In the genomic region with DNA sequence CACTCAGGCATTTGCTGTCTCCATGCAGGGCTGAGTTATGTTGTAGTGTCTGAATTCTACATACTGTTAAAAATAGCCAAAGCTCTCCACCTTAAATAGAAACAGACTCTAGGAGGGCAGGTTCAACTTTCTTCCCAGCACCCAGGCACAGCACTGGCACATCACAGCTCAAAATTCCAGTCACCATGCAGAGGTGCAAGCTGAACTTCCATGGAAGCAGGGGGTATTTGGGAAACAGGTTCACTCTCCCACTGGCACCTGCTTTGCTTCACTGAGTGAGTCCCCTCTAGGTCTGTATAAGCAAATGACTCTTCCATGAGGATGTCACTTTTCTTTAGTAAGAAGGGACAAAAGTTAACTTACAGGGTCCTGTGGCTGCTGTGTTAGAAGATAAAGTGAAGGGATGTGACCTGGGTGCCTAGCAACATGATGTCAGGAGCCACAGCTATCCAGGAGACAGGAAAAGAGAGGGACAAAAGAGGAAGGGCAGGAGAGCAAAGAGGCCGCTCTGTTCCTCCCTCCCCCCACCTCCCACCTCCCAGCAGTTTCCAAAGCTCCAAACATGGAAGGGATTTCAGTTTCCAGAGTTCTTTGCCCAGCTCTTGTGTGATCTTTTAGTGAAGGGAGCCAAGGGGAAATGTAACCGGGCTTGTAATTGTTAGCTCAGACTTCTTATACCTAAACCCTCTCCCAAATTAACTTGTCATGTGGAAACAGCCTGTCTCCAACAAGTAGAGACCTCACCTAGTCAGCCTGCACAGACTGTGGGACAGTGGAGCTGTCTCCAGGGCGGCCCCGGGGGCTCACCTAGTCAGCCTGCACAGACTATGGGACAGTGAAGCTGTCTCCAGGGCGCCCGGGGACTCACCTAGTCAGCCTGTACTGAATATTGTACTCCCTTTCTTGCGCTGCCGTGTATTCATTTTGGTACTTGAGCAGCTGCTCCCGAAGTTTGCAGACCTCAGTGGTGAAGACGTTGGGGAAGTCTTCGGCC, we compare ENCODE assay signal across 15 mouse cellular contexts. TPM values are rescaled to one million over a fixed set of nuclear protein-coding genes. Genes with fewer than 3 reads are reported as not detected.
DNase-seq lines count a peak whose midpoint lies in the region; ATAC-seq and TF ChIP-seq lines count a peak whose summit lies in the region.
"Had no signal": no experiment of that assay in that cellular context is flagged by ENCODE, and none has a peak within 500 bp of the region (broad histone marks: within the 10 kb centered on the region; RNA-seq: fewer than 3 reads in every experiment).

No protein-coding gene starts in this region.

- no peak overlapping the region for H3K4me3 ChIP-seq in forebrain, embryonic 10.5 days
- no peak overlapping the region for H3K4me3 ChIP-seq in forebrain, embryonic 16.5 days (replicated peaks; ENCODE audit: low read length)
- H3K4me3 ChIP-seq in stomach, postnatal 0 days (ENCODE audit: low read depth, low read length), result no peak overlapping the region
- H3K4me3 ChIP-seq: forebrain, embryonic 12.5 days; hindbrain, embryonic 15.5 days; limb, embryonic 10.5 days; lung, embryonic 15.5 days had no signal

- H3K9me3 ChIP-seq in forebrain, embryonic 10.5 days, result peaks cover 3% of the 10 kb centered on the region; the same call in 1 of the 2 replicates
- H3K9me3 ChIP-seq in forebrain, embryonic 16.5 days (ENCODE audit: control insufficient read depth, low read length), result no peaks in the 10 kb centered on the region
- H3K9me3 ChIP-seq in stomach, postnatal 0 days (ENCODE audit: control insufficient read depth, low read length), result no peaks in the 10 kb centered on the region
- H3K9me3 ChIP-seq: forebrain, embryonic 12.5 days; hindbrain, embryonic 15.5 days; limb, embryonic 10.5 days; lung, embryonic 15.5 days had no signal

- no peak overlapping the region for H3K9ac ChIP-seq in forebrain, embryonic 16.5 days (replicated peaks; ENCODE audit: low read depth, low read length)
- H3K9ac ChIP-seq in stomach, postnatal 0 days (ENCODE audit: low read length), result no peak overlapping the region
- H3K9ac ChIP-seq: forebrain, embryonic 12.5 days; hindbrain, embryonic 15.5 days; lung, embryonic 15.5 days had no signal

- no peak for TF ChIP-seq EP300 in stomach, postnatal 0 days (optimal IDR thresholded peaks at IDR 0.05)

- H3K27me3 ChIP-seq in forebrain, embryonic 10.5 days (ENCODE audit: poor library complexity, severe bottlenecking), result no peaks in the 10 kb centered on the region
- no peaks in the 10 kb centered on the region for H3K27me3 ChIP-seq in forebrain, embryonic 16.5 days (replicated peaks; ENCODE audit: control insufficient read depth, insufficient read depth, low read length)
- H3K27me3 ChIP-seq in stomach, postnatal 0 days (ENCODE audit: control insufficient read depth, insufficient read depth, low read length), result no peaks in the 10 kb centered on the region
- H3K27me3 ChIP-seq: forebrain, embryonic 12.5 days; hindbrain, embryonic 15.5 days; lung, embryonic 15.5 days had no signal

- DNase-seq in forebrain, embryonic 10.5 days (ENCODE audit: extremely low spot score, low spot score), result no peak
- DNase-seq in retina, postnatal 1 day, result peak; percentile 6
- no peak for DNase-seq in retina, embryonic 14.5 days (ENCODE audit: low spot score)
- peak; percentile 49 for DNase-seq in heart, postnatal 4 days
- DNase-seq in stomach, postnatal 0 days (ENCODE audit: low spot score), result no peak
- no peak for DNase-seq in cerebellum, postnatal 4 days (ENCODE audit: low spot score in 2 of 2)
- no peak for DNase-seq in spleen, postnatal 10 days (ENCODE audit: low spot score in 2 of 2)
- DNase-seq: adrenal gland, postnatal 14 days; cerebellum, adult 9-10 months had no signal

- 44% methylated on average over 11 of the region's 11 CpGs for WGBS in forebrain, embryonic 10.5 days
- 41% methylated on average over 11 of the region's 11 CpGs for WGBS in forebrain, embryonic 16.5 days
- 45% methylated on average over 11 of the region's 11 CpGs for WGBS in stomach, postnatal 0 days

- H3K4me2 ChIP-seq in forebrain, embryonic 16.5 days (ENCODE audit: low read length), result no peak overlapping the region
- H3K4me2 ChIP-seq in stomach, postnatal 0 days (replicated peaks; ENCODE audit: low read depth), result 0 out of 2 replicates have a peak overlapping the region, but pooled peaks have one; percentile 1
- H3K4me2 ChIP-seq: forebrain, embryonic 12.5 days; hindbrain, embryonic 15.5 days; lung, embryonic 15.5 days had no signal

- H3K27ac ChIP-seq in forebrain, embryonic 10.5 days, result peak overlapping the region; percentile 57; the same call in 1 of the 2 replicates
- no peak overlapping the region for H3K27ac ChIP-seq in forebrain, embryonic 16.5 days (ENCODE audit: low read length)
- H3K27ac ChIP-seq in stomach, postnatal 0 days (replicated peaks), result peak overlapping the region; percentile 67
- H3K27ac ChIP-seq: forebrain, embryonic 12.5 days; hindbrain, embryonic 15.5 days; limb, embryonic 10.5 days; lung, embryonic 15.5 days had no signal

- no peak for TF ChIP-seq CTCF in stomach, postnatal 0 days (IDR thresholded peaks at IDR 0.05; ENCODE audit: low read depth)

- peaks cover 15% of the 10 kb centered on the region for H3K4me1 ChIP-seq in forebrain, embryonic 10.5 days
- H3K4me1 ChIP-seq in forebrain, embryonic 16.5 days (replicated peaks; ENCODE audit: control insufficient read depth, insufficient read depth, low read length), result peaks cover 9% of the 10 kb centered on the region; the same call in 1 of the 2 replicates
- no peaks in the 10 kb centered on the region for H3K4me1 ChIP-seq in stomach, postnatal 0 days (replicated peaks; ENCODE audit: control insufficient read depth, insufficient read depth)
- H3K4me1 ChIP-seq: hindbrain, embryonic 15.5 days; limb, embryonic 10.5 days; lung, embryonic 15.5 days had no signal

- no peaks in the 10 kb centered on the region for H3K36me3 ChIP-seq in forebrain, embryonic 10.5 days (replicated peaks)
- no peaks in the 10 kb centered on the region for H3K36me3 ChIP-seq in forebrain, embryonic 16.5 days (ENCODE audit: control insufficient read depth, insufficient read depth)
- no peaks in the 10 kb centered on the region for H3K36me3 ChIP-seq in stomach, postnatal 0 days (ENCODE audit: control insufficient read depth, insufficient read depth, low read length)
- H3K36me3 ChIP-seq: forebrain, embryonic 12.5 days; hindbrain, embryonic 15.5 days; limb, embryonic 10.5 days; lung, embryonic 15.5 days had no signal

- ATAC-seq in forebrain, embryonic 16.5 days, result no peak
- peak; percentile 45; the same call in 1 of the 2 replicates for ATAC-seq in stomach, postnatal 0 days (ENCODE audit: low FRiP score, low TSS enrichment)
- ATAC-seq: Patski had no signal

RNA-seq across cellular contexts. Expression of a gene that starts 42.5 kb away (rescaled TPM):
- polyA plus RNA-seq in forebrain, embryonic 10.5 days (2016; fragmentation: Nextera tagmentation; extraction: Ambion mirVana), result 0.98 and 1.1 TPM in 2 replicates
- polyA plus RNA-seq in forebrain, embryonic 16.5 days (2015; fragmentation: Nextera tagmentation; extraction: Ambion mirVana), result 1.7 and 1.9 TPM in 2 replicates
- 10 to 100 TPM; 49.3 to 50.0 TPM for total RNA-seq in heart, postnatal 4 days (2021)
- polyA plus RNA-seq in stomach, postnatal 0 days (2015; fragmentation: Nextera tagmentation; extraction: Ambion mirVana), result 10.3 and 14.4 TPM in 2 replicates
- polyA plus RNA-seq: Patski had no signal

Comparison
In these comparisons a context has a peak if more than half of its experiments do, and no peak if none do; other contexts are left out.
1. DNase-seq: peak in retina, postnatal 1 day (single experiment) and heart, postnatal 4 days (single experiment); none in forebrain, embryonic 10.5 days (single experiment), retina, embryonic 14.5 days (single experiment), stomach, postnatal 0 days (single experiment), cerebellum, postnatal 4 days (0 of 2) and spleen, postnatal 10 days (0 of 2).